Mouse (Mus musculus) layer of hippocampus, postnatal 10 days (tissue): Measurements from ENCODE around the gene H2-K1. TPM values are rescaled to one million over a fixed set of nuclear protein-coding genes. Genes with fewer than 3 reads are reported as not detected.

Source experiments
- DNase-seq, 2 experiments: peaks; one replicate each; pipeline ENCODE4 v3.0.0; 2021; ENCODE audit warnings: low spot score in 2 of 2
- total RNA-seq, 2 experiments: library from RNA; stranded (reverse); gene quantifications; 2 replicates each; pipeline ENCODE4 v1.2.3; 2021

H2-K1 gene
- total RNA-seq, 2 experiments from 2014 or later = 11.1 to 14.3 TPM

- peak; percentile 65 to 68 for DNase-seq
Measured at GRCm38 (mm10) chr17:33991788-33992664, 8.1 kb downstream of the H2-K1 start.

GRCm38 (mm10) chr17:33982136-33982535, 18.0 kb downstream of the H2-K1 start:
- DNase-seq = peak; percentile 66 to 69

DNA sequence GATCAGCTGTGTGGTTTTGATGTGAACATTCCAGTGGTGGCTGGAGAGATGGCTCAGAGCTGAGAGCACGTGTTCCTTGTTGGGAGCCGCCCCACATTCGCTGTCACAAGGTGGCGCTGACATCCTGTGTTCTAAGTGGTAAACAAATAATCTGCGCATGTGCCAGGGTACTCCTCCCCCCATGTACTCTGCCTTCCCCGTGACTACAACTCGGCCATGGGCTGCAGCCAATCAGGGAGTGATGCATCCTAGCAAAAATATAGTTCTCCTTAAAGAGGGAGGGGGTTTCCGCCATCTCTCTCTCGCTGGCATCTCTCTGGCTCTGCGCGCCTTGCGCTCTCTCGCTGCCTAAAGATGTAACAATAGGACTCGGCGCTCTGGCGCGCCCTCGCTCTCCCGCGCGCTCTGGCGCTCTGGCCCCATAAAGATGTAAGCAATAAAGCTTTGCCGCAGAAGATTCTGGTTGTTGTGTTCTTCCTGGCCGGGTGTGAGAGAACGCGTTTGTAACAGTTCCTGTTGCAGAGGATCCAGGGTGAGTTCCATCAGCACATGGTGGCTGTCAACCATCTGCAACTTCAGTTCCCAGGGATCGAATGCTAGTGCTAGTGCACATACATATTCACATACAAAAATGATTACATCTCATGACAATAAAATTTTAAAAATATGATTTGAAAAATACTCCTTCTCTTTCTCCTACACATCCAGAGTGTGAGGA, 18.8 kb downstream of the H2-K1 start:
- peak; percentile 83 to 87 for DNase-seq

GRCm38 (mm10) chr17:33980181-33981035, 19.7 kb downstream of the H2-K1 start:
- no peak for DNase-seq

DNA sequence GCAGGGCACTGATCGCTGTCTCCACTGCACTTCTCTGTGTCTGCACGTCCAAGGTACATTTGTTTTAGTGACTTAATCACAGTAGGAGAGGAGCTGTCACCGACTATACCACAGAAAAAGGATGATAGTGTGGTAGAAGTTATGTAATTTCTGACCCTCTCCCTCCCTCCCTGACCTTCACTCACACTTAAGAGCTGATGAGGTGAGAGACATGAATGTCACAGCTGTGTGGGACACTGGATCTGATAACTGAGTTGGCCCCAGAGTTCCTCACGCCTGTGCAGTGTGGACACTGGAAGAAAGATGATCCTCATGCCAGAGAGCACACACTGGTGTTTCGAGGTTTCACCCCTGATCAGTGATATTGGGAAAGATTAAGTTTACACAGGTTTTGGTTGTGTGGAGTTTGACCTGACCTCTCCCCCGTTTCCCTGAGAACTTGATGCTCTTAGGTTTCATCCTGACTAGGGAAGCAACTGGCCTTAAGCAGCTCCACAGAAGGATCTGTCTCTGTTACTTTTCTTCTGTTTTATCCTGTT, 20.6 kb downstream of the H2-K1 start:
- no peak for DNase-seq

GRCm38 (mm10) chr17:33978631-33979031, 21.5 kb downstream of the H2-K1 start:
- DNase-seq = no peak

- DNase-seq = no peak
Measured at GRCm38 (mm10) chr17:33977861-33978557, 22.1 kb downstream of the H2-K1 start.

DNA sequence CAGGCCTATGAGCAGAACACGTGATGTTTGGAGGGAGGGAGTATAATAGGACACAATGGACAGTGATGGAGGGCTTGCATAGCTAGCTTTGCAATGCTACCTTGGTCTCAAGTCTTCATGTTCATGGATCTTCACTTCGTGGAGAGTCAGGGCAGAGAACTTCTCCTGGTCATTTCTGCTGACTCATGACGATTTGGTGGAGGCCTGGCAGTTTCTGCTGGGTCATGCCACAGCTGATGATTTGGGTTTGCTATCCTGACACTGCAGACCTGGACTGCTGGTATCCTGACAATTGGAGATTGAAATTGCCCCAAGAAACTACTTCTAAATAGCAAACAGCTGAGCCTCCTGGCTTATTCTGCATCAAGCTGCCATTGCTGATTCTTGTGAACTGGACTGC, 26.6 kb downstream of the H2-K1 start:
- no peak for DNase-seq

- no peak for DNase-seq
Measured at GRCm38 (mm10) chr17:33972691-33973090, 27.5 kb downstream of the H2-K1 start.

DNA sequence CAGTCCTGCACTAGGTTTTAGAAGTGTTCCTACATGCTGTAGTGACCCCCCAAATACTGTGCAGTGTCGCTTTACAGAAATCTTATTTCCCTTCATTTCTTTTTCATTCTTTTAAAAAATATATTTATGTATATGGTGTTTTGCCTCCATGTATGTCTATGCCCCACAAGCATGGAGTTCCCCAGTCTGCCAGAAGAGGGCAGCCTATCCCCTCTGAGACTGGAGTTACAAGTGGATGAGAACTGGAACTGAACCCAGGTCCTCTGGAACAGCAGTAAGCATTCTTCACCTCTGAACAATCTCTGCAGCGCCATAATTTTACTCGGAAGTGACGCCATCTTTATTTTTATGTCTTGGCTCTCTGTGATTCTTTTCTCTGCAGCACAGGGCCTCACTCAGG, 30.8 kb downstream of the H2-K1 start:
- DNase-seq = no peak

DNA sequence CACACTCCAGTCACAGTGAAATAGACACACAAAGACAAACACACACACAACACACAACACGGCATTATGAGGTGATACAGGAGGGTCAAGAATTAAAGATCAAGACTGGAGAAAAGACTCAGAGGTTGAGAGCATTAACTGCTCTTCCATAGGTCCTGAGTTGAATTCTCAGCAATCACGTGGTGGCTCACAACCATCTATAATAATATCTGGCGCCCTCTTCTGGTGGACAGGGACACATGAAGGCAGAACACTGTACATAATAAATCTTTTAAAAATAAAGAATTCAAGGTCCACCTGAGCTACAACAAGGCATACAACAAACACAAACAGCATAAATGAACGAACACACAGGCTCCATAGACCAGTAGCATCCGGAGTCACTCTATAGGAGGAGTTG, 31.2 kb downstream of the H2-K1 start:
- no peak for DNase-seq

DNA sequence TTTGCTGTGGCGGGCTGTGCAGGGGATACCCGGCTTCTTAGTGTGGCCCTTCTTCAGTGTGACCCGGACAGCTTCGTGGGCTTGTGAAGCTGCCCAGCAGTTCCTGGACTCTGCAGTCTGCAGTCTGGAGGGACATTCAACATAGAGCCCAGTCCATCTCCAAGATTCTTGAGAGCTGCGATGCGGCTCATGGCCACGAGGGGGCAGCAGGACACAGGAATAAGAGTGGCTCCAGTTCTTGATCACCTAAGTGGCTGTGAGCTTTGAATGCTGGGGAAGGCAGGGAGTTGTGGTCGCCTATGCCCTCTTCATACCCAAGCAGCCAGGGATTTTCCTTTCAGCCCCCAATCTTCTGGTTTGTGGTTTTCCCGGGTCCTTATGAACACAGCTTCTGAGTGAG, 31.7 kb downstream of the H2-K1 start:
- peak; percentile 78 to 84 for DNase-seq

DNA sequence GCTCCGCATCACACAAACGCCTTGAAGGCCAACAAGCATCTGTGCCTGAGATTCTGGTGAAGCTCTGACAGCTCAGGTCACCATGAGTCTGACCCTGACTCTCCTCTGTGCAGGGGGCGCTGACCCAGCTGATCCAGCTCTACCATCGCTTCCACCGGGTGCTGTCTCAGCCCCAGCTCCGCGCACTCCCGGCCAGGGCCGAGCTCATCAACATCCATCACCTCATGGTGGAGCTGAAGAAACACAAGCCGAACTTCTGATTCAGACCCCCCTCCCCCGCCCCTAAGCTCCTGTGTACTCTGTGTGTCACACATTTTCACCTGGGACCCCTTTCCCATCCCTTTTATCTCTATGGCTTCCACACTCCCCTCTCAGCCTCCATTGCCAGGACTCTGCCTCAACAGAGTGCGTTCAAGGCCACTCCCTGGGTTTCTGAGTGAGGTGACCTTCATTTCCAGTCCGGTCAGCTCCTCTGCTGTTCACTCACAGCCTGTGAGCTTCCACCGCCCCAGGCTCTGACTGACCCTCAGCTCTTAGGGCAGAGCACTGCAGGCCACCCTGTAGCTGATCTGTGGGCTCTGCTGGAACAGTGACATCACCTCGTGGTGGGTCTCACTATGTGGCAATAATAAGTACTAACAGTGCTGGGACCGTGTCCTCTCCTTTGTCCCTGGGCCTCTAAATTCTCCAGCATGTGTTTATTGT, 34.1 kb downstream of the H2-K1 start:
- DNase-seq = no peak

DNA sequence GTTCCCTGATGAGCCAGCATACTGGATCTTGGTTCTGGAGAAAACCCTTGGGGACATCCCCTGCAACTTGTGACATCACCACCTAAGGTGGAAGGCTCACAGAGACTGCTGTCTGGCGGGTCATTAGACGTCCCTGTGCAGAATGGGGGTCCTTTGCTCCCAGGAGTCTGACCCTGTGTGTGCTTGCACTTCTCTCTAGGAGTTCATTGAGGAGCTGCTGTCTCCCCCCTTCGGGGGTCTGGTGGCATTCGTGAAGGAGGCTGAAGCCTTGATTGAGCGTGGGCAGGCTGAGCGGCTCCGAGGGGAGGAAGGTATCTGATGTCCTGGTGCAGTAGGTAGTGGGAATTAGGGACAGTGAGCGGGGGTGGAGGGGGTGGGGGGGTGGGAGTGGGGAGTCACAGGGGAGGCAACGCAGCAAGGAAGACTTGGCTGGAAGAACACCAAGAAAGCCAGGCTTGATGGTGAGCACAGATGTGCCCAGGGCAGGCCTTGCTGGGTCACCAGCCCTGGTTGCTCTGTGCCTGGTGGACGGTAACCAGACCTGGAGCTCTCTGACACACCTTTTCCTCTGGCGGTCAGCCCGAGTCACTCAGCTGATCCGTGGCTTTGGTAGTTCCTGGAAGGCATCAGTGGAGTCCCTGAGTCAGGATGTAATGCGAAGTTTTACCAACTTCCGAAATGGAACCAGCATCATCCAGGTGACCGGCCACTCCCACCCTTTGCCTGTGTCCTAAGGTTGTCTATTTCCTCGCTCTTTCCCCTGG, 34.9 kb downstream of the H2-K1 start:
- DNase-seq = no peak

GRCm38 (mm10) chr17:33962876-33963275, 37.3 kb downstream of the H2-K1 start:
- no peak for DNase-seq

DNA sequence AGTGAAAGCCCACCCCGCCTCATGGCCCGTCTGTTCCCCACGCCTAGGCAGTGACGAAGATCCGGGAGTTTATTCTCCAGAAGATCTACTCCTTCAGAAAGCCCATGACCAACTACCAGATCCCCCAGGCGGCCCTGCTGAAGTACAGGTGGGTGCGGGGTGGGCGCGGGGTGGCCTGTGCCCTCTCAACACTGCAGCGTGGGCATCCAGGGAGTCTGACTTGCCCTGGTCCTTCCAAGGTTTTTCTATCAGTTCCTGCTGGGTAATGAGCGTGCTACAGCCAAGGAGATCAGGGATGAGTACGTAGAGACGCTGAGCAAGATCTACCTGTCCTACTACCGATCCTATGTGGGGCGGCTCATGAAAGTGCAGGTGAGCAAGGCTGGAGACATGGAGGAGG, 40.2 kb downstream of the H2-K1 start:
- DNase-seq = no peak

- no peak for DNase-seq
Measured at GRCm38 (mm10) chr17:33959135-33959534, 41.0 kb downstream of the H2-K1 start.

- no peak for DNase-seq
Measured at GRCm38 (mm10) chr17:33958451-33958850, 41.7 kb downstream of the H2-K1 start.

DNA sequence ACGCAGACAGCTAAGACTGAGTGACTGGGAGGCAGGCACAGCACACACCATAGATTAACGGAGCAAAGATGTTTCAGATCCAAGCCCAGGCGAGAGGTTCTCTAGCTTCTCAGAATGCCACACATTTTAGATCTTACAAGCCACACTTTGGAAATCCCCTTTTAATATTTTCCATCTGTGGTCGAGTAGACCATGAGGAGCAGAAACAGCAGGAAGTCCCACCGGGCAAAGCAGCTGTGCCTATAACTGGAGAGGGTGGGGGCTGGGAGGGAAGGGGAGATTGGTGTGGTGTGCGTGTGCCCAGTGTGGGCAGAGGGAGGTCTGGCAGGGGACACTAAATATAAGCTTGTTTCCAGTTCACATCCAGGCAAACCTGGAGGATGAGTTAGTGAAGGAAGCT, 42.7 kb downstream of the H2-K1 start:
- DNase-seq = no peak
